Mouse (Mus musculus) subcutaneous adipose tissue, adult 2 months (tissue): ENCODE measurements around the gene Olfr918. TPM values are rescaled to one million over a fixed set of nuclear protein-coding genes. Genes with fewer than 3 reads are reported as not detected.

Source experiments
- polyA plus RNA-seq: library from polyadenylated mRNA; depleted of rRNA; stranded (reverse); fragments of >200 nt; gene quantifications from 2 replicates; pipeline ENCODE4 v1.2.3, GENCODE M21; 2012; ENCODE audit warnings: low replicate concordance; rRNA removed

Gene Olfr918
- polyA plus RNA-seq: not detected in 2 replicates

GRCm38 (mm10) chr9:38674501-38674900 lies at the start of gene Olfr918:
Gene Olfr918, minus strand, starts transcription at chr9:38674601.

GRCm38 (mm10) chr9:38718102-38718501 lies 43.7 kb upstream of the Olfr918 start, which contains the start of gene Vwa5a:
Gene Vwa5a, plus strand, starts transcription at chr9:38718268.

GRCm38 (mm10) chr9:38665742-38666141 lies 8.7 kb downstream of the Olfr918 start, which contains the start of gene Olfr917:
Gene Olfr917, minus strand, starts transcription at chr9:38665842.

GRCm38 (mm10) chr9:38659775-38660174 lies 14.6 kb downstream of the Olfr918 start, which contains the start of gene Olfr916:
Gene Olfr916, minus strand, starts transcription at chr9:38659875.

Other genes starting within 250 kb of the Olfr918 start
- not detected in 2 replicates for gene Olfr901, start 245.1 kb downstream of the Olfr918 start, polyA plus RNA-seq
- gene Olfr902, start 226.9 kb downstream of the Olfr918 start, polyA plus RNA-seq: not detected in 2 replicates
- not detected in 2 replicates for gene Olfr904, start 211.5 kb downstream of the Olfr918 start, polyA plus RNA-seq
- not detected in 2 replicates for gene Olfr905, start 203.5 kb downstream of the Olfr918 start, polyA plus RNA-seq
- gene Olfr906, start 187.5 kb downstream of the Olfr918 start, polyA plus RNA-seq: not detected in 2 replicates
- not detected in 2 replicates for gene Olfr907, start 178.8 kb downstream of the Olfr918 start, polyA plus RNA-seq
- not detected in 2 replicates for gene Olfr911-ps1, start 153.0 kb downstream of the Olfr918 start, polyA plus RNA-seq
- gene Olfr910, start 136.8 kb downstream of the Olfr918 start, polyA plus RNA-seq: not detected in 2 replicates
- not detected in 2 replicates for gene Olfr912, start 94.4 kb downstream of the Olfr918 start, polyA plus RNA-seq
- gene Olfr913, start 81.8 kb downstream of the Olfr918 start, polyA plus RNA-seq: not detected in 2 replicates
- not detected in 2 replicates for gene Olfr914, start 69.5 kb downstream of the Olfr918 start, polyA plus RNA-seq
- gene Olfr916, start 14.7 kb downstream of the Olfr918 start, polyA plus RNA-seq: not detected in 2 replicates
- not detected in 2 replicates for gene Olfr917, start 8.8 kb downstream of the Olfr918 start, polyA plus RNA-seq
- not detected in 2 replicates for gene Olfr919, start 29.1 kb upstream of the Olfr918 start, polyA plus RNA-seq
- 29.9 and 35.9 TPM in 2 replicates for gene Vwa5a, start 43.7 kb upstream of the Olfr918 start, polyA plus RNA-seq
- 0.21 and 0.32 TPM in 2 replicates for gene Olfr920, start 77.7 kb upstream of the Olfr918 start, polyA plus RNA-seq
- not detected in 2 replicates for gene Olfr921, start 98.5 kb upstream of the Olfr918 start, polyA plus RNA-seq
- not detected in 2 replicates for gene Olfr922, start 140.0 kb upstream of the Olfr918 start, polyA plus RNA-seq
- not detected in 2 replicates for gene Olfr923, start 151.9 kb upstream of the Olfr918 start, polyA plus RNA-seq
- gene Olfr924, start 169.8 kb upstream of the Olfr918 start, polyA plus RNA-seq: not detected in 2 replicates
- not detected in 2 replicates for gene Olfr26, start 180.5 kb upstream of the Olfr918 start, polyA plus RNA-seq
- gene Olfr926, start 202.5 kb upstream of the Olfr918 start, polyA plus RNA-seq: not detected in 2 replicates